Mouse (Mus musculus): Measurements from ENCODE around the gene Espnl. TPM values are rescaled to one million over a fixed set of nuclear protein-coding genes. Genes with fewer than 3 reads are reported as not detected.
A peak's percentile ranks its signal among the peaks of the same experiment; 100 is the strongest.

Gene Espnl
- polyA plus RNA-seq, 1 experiment from 2014 or later: not detected

DNA sequence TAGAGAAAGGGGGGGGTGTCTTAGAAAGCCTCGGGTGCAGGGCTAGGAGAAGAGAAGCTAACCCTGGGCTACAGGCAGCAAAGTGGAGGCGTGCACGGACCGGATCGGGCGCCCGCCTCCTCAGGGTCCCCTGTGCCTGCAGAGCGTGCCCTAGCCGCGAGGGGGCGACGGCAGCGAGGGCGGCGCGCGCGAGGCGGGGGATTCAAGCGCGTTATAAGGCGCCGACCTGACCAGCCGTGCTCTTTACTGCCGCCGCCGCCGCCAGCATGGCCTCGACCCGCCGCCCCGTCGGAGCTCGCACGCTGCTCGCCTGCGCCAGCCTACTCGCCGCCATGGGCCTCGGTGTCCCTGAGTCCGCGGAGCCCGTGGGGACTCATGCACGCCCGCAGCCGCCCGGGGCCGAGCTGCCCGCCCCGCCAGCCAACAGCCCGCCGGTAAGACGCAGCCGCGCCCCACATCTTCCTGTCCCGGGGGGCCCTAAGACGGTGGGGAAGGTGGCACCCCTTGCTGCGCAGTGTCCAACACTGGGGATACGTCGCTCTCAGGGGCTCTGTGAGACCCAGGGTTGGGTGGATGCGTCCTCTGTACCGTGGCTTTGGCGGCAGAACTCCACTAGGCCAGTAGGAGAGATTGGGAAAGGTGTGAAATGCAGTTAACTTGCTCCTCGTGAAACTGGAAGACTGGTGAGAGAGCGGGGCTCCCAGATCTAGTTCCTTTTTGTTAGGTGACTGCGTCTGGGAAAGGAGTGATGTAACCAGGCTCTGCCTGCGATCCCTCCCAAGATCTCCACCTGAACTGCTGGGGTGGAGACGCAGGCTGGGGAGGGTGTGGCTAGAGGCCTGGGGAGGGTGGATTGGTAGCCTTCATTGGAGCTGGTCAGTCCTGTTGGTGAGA, 44.6 kb downstream of the Espnl start, which contains the start of gene Erfe:
TSS of gene Erfe (plus strand) at position 216 of the 894 bp plus-strand sequence.
- Histone ChIP-seq H3K4me1 (peaks cover 16% of the 10 kb centered on the region), H3K4me3 (peak within 1 kb of the TSS; percentile 59), H3K9me3 (replicated peaks) (peaks cover 19% of the 10 kb centered on the region; the same call in 1 of the 2 replicates), H3K36me3 (peaks cover 21% of the 10 kb centered on the region), H3K27me3 (ENCODE audit: low read depth, poor library complexity, severe bottlenecking) (peaks cover 38% of the 10 kb centered on the region), H3K27ac (replicated peaks) (peak within 1 kb of the TSS; percentile 77)
- peak; percentile 77 for DNase-seq (ENCODE audit: low spot score)
- WGBS: under 1% methylated on average over 67 of the region's 68 CpGs

GRCm38 (mm10) chr1:91367295-91367694, 45.4 kb downstream of the Espnl start:
- Histone ChIP-seq H3K9me3 (replicated peaks) (peaks cover 19% of the 10 kb centered on the region; the same call in 1 of the 2 replicates), H3K4me3 (no peak overlapping the region), H3K4me1 (peaks cover 16% of the 10 kb centered on the region), H3K36me3 (peaks cover 29% of the 10 kb centered on the region), H3K27ac (replicated peaks) (no peak overlapping the region), H3K27me3 (ENCODE audit: low read depth, poor library complexity, severe bottlenecking) (peaks cover 38% of the 10 kb centered on the region)
- WGBS: 92% methylated on average over 3 of the region's 3 CpGs
- DNase-seq (ENCODE audit: low spot score): no peak

GRCm38 (mm10) chr1:91369408-91369807, 47.5 kb downstream of the Espnl start:
- Histone ChIP-seq H3K36me3 (peaks cover 50% of the 10 kb centered on the region), H3K4me3 (no peak overlapping the region), H3K27me3 (ENCODE audit: low read depth, poor library complexity, severe bottlenecking) (peaks cover 38% of the 10 kb centered on the region), H3K4me1 (peaks cover 16% of the 10 kb centered on the region), H3K27ac (replicated peaks) (no peak overlapping the region), H3K9me3 (replicated peaks) (0 out of 2 replicates have a peak, but pooled peaks cover 2% of the 10 kb centered on the region)
- WGBS: 84% methylated on average over 4 of the region's 4 CpGs
- DNase-seq (ENCODE audit: low spot score): no peak

- DNase-seq (ENCODE audit: low spot score): no peak
- peaks cover 33% of the 10 kb centered on the region for H3K27me3 ChIP-seq (ENCODE audit: low read depth, poor library complexity, severe bottlenecking)
- no peaks in the 10 kb centered on the region for H3K9me3 ChIP-seq (replicated peaks)
- peaks cover 56% of the 10 kb centered on the region for H3K36me3 ChIP-seq
- no peak overlapping the region for H3K4me3 ChIP-seq
- H3K4me1 ChIP-seq: peaks cover 16% of the 10 kb centered on the region
- 89% methylated on average over 23 of the region's 23 CpGs for WGBS
- no peak overlapping the region for H3K27ac ChIP-seq (replicated peaks)
Observed at GRCm38 (mm10) chr1:91370055-91370454, 48.2 kb downstream of the Espnl start.

DNA sequence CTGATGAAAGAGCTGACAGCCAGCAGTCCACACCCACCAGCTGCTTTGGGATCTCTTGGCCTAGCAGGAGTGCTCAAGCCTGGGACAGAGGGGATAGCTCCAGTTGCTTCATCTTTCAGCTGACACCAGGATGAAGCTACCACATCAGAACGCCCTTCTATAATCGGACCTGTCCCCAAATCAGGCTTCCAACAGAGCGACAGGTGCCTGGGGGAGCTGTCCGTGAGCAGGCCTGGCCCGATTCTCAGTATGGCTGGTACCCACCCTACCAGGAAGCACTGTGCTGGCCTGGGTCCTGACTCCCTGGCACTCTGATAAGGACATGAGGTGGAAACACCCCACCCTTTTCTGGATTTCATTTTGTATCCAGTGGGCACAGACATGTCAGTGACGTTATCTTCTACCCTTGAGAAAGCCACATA, 51.5 kb downstream of the Espnl start:
- WGBS: 95% methylated on average over 6 of the region's 6 CpGs
- H3K27me3 ChIP-seq (ENCODE audit: low read depth, poor library complexity, severe bottlenecking): no peaks in the 10 kb centered on the region
- H3K9me3 ChIP-seq (replicated peaks): no peaks in the 10 kb centered on the region
- H3K4me3 ChIP-seq: no peak overlapping the region
- peaks cover 90% of the 10 kb centered on the region for H3K36me3 ChIP-seq
- H3K4me1 ChIP-seq: no peaks in the 10 kb centered on the region
- DNase-seq (ENCODE audit: low spot score): no peak
- no peak overlapping the region for H3K27ac ChIP-seq (replicated peaks)

GRCm38 (mm10) chr1:91380453-91381090, 58.7 kb downstream of the Espnl start:
- peak; percentile 72 for DNase-seq (ENCODE audit: low spot score)
- no peaks in the 10 kb centered on the region for H3K9me3 ChIP-seq (replicated peaks)
- H3K4me1 ChIP-seq: no peaks in the 10 kb centered on the region
- no peak overlapping the region for H3K4me3 ChIP-seq
- no peaks in the 10 kb centered on the region for H3K27me3 ChIP-seq (ENCODE audit: low read depth, poor library complexity, severe bottlenecking)
- WGBS: 68% methylated on average over 7 of the region's 7 CpGs
- no peak overlapping the region for H3K27ac ChIP-seq (replicated peaks)
- H3K36me3 ChIP-seq: peaks cover 97% of the 10 kb centered on the region

- no peak for DNase-seq (ENCODE audit: low spot score)
- WGBS: 95% methylated on average over 4 of the region's 4 CpGs
- H3K4me3 ChIP-seq: no peak overlapping the region
- H3K27me3 ChIP-seq (ENCODE audit: low read depth, poor library complexity, severe bottlenecking): no peaks in the 10 kb centered on the region
- peaks cover 97% of the 10 kb centered on the region for H3K36me3 ChIP-seq
- H3K27ac ChIP-seq (replicated peaks): no peak overlapping the region
- H3K4me1 ChIP-seq: no peaks in the 10 kb centered on the region
- H3K9me3 ChIP-seq (replicated peaks): no peaks in the 10 kb centered on the region
Observed at GRCm38 (mm10) chr1:91381091-91381471, 59.2 kb downstream of the Espnl start.

DNA sequence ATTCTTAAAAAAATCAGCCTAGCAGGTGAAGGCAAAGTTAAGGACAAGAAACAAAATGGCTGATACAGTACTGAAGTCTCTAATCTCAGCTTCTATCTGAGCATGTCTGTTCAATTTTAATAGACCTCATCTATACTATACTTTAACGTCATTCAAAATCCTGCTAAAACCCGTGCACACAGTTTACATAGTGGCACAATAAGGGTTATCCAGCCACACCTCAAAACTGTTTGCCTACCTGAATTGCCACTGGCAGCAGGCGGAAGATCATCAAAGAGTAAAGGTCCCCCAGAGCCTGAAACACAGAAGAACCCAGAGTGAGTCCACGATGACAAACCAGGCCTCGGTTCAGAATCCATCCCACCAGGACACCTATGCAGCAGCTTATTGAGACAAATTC, 68.5 kb downstream of the Espnl start:
- no peaks in the 10 kb centered on the region; the same call in 1 of the 2 replicates for H3K4me1 ChIP-seq
- H3K9me3 ChIP-seq (replicated peaks): no peaks in the 10 kb centered on the region
- H3K27ac ChIP-seq (replicated peaks): no peak overlapping the region
- no peak overlapping the region for H3K4me3 ChIP-seq
- H3K27me3 ChIP-seq (ENCODE audit: low read depth, poor library complexity, severe bottlenecking): no peaks in the 10 kb centered on the region
- DNase-seq (ENCODE audit: low spot score): no peak
- WGBS: 95% methylated on average over 5 of the region's 5 CpGs
- peaks cover 99% of the 10 kb centered on the region for H3K36me3 ChIP-seq

GRCm38 (mm10) chr1:91397927-91398259, 76.0 kb downstream of the Espnl start:
- Histone ChIP-seq H3K4me3 (peak overlapping the region; percentile 77), H3K4me1 (peaks cover 30% of the 10 kb centered on the region), H3K27me3 (ENCODE audit: low read depth, poor library complexity, severe bottlenecking) (no peaks in the 10 kb centered on the region; the same call in 1 of the 2 replicates), H3K9me3 (replicated peaks) (no peaks in the 10 kb centered on the region), H3K36me3 (peaks cover 41% of the 10 kb centered on the region), H3K27ac (replicated peaks) (peak overlapping the region; percentile 97)
- DNase-seq (ENCODE audit: low spot score): no peak
- WGBS: 3% methylated on average over 12 of the region's 12 CpGs

Other genes with a start within 250 kb of the Espnl start
- 0.36 and 0.51 TPM in 2 replicates for gene Rbm44, start 177.0 kb upstream of the Espnl start, polyA plus RNA-seq (2016; fragmentation: Nextera tagmentation; extraction: Ambion mirVana)
- gene Ramp1, start 142.3 kb upstream of the Espnl start, polyA plus RNA-seq (2016; fragmentation: Nextera tagmentation; extraction: Ambion mirVana): 0.47 and 0.48 TPM in 2 replicates
- gene Ube2f, start 71.8 kb upstream of the Espnl start, polyA plus RNA-seq (2016; fragmentation: Nextera tagmentation; extraction: Ambion mirVana): 87.8 and 92.1 TPM in 2 replicates
- gene Scly, start 23.7 kb upstream of the Espnl start, polyA plus RNA-seq (2016; fragmentation: Nextera tagmentation; extraction: Ambion mirVana): 17.3 and 18.6 TPM in 2 replicates
- gene Klhl30, start 28.9 kb downstream of the Espnl start, polyA plus RNA-seq (2016; fragmentation: Nextera tagmentation; extraction: Ambion mirVana): 0.04 and 0.17 TPM in 2 replicates
- 0.42 and 1.2 TPM in 2 replicates for gene Erfe, start 44.4 kb downstream of the Espnl start, polyA plus RNA-seq (2016; fragmentation: Nextera tagmentation; extraction: Ambion mirVana)
- gene Ilkap, start 76.7 kb downstream of the Espnl start, polyA plus RNA-seq (2016; fragmentation: Nextera tagmentation; extraction: Ambion mirVana): 173 and 177 TPM in 2 replicates
- 213 and 329 TPM in 2 replicates for gene Hes6, start 92.0 kb downstream of the Espnl start, polyA plus RNA-seq (2016; fragmentation: Nextera tagmentation; extraction: Ambion mirVana)
- gene Per2, start 137.2 kb downstream of the Espnl start, polyA plus RNA-seq (2016; fragmentation: Nextera tagmentation; extraction: Ambion mirVana): 2.5 and 4.0 TPM in 2 replicates
- gene Traf3ip1, start 172.6 kb downstream of the Espnl start, polyA plus RNA-seq (2016; fragmentation: Nextera tagmentation; extraction: Ambion mirVana): 10.5 and 12.9 TPM in 2 replicates
- 8.2 and 9.4 TPM in 2 replicates for gene Asb1, start 218.5 kb downstream of the Espnl start, polyA plus RNA-seq (2016; fragmentation: Nextera tagmentation; extraction: Ambion mirVana)